9 mouse cellular contexts compared by ENCODE assay signal in genomic region chr4:106127641-106128040, GRCm38 (mm10).
DNase-seq lines count a peak whose midpoint lies in the region; ATAC-seq and TF ChIP-seq lines count a peak whose summit lies in the region.
"Had no signal": no experiment of that assay in that cellular context is flagged by ENCODE, and none has a peak within 500 bp of the region (broad histone marks: within the 10 kb centered on the region; RNA-seq: fewer than 3 reads in every experiment).

No protein-coding gene starts in this region.

- H3K4me3 ChIP-seq in heart, postnatal 0 days (ENCODE audit: low read depth, low read length): no peak overlapping the region
- H3K4me3 ChIP-seq in cortical plate, adult 2 months (ENCODE audit: insufficient read depth, low read length): no peak overlapping the region
- H3K4me3 ChIP-seq in liver, embryonic 14.5 days (ENCODE audit: insufficient read depth in 1 of 2, low read depth in 2 of 2, low read length in 2 of 2): no peak overlapping the region
- H3K4me3 ChIP-seq: myocyte had no signal

- no peak overlapping the region for H3K9ac ChIP-seq in heart, postnatal 0 days (replicated peaks; ENCODE audit: low read depth, low read length)
- H3K9ac ChIP-seq in liver, embryonic 14.5 days (replicated peaks): no peak overlapping the region

- no peaks in the 10 kb centered on the region for H3K36me3 ChIP-seq in heart, postnatal 0 days (replicated peaks; ENCODE audit: control insufficient read depth, insufficient read depth, low read length)
- no peaks in the 10 kb centered on the region for H3K36me3 ChIP-seq in liver, embryonic 14.5 days (replicated peaks; ENCODE audit: control insufficient read depth, insufficient read depth, low read depth)

- DNase-seq in heart, postnatal 0 days (ENCODE audit: low spot score): no peak
- no peak for DNase-seq in heart, postnatal 25 days (ENCODE audit: low spot score)
- DNase-seq in right cerebral cortex, postnatal 4 days: peak; percentile 23
- DNase-seq in right cerebral cortex, postnatal 10 days (ENCODE audit: low spot score in 2 of 2): no peak
- DNase-seq in liver, embryonic 14.5 days (ENCODE audit: low read depth in 3 of 3, low spot score in 3 of 3): peak in 2 of 3 experiments; percentile 2 to 20
- DNase-seq in thymus, postnatal 25 days: peak; percentile 14
- DNase-seq in urinary bladder, adult 2 months (ENCODE audit: low spot score): no peak

- H3K9me3 ChIP-seq in heart, postnatal 0 days (replicated peaks; ENCODE audit: control insufficient read depth, low read length): no peaks in the 10 kb centered on the region
- H3K9me3 ChIP-seq in liver, embryonic 14.5 days (ENCODE audit: control insufficient read depth, low read length): no peaks in the 10 kb centered on the region

- ATAC-seq in heart, postnatal 0 days (ENCODE audit: insufficient read depth, low read depth): no peak
- no peak for ATAC-seq in liver, embryonic 14.5 days (ENCODE audit: insufficient read depth)

- H3K4me2 ChIP-seq in heart, postnatal 0 days (ENCODE audit: low read depth, low read length): no peak overlapping the region
- H3K4me2 ChIP-seq in liver, embryonic 14.5 days (ENCODE audit: low read depth): no peak overlapping the region

- WGBS in heart, postnatal 0 days: 56% methylated on average over 7 of the region's 7 CpGs
- 39% methylated on average over 7 of the region's 7 CpGs for WGBS in liver, embryonic 14.5 days (ENCODE audit: insufficient replicate concordance)

- no peaks in the 10 kb centered on the region for H3K4me1 ChIP-seq in heart, postnatal 0 days (ENCODE audit: control insufficient read depth, insufficient read depth)
- no peaks in the 10 kb centered on the region for H3K4me1 ChIP-seq in cortical plate, adult 2 months (ENCODE audit: control insufficient read depth, insufficient read depth, low read length)
- no peaks in the 10 kb centered on the region; a peak in 1 of 4 replicates for H3K4me1 ChIP-seq in liver, embryonic 14.5 days (replicated peaks; ENCODE audit: control insufficient read depth in 2 of 2, insufficient read depth in 2 of 2, low read length in 1 of 2)

- peak; percentile 61 for TF ChIP-seq CTCF in heart, postnatal 0 days (IDR thresholded peaks at IDR 0.05; ENCODE audit: low read depth)
- TF ChIP-seq CTCF in cortical plate, adult 2 months (IDR thresholded peaks at IDR 0.05; ENCODE audit: extremely low read depth, insufficient read depth, low read length): peak; percentile 42
- peak; percentile 66 for TF ChIP-seq CTCF in liver, embryonic 14.5 days (IDR thresholded peaks at IDR 0.05; ENCODE audit: low read depth)

- intact Hi-C loops in heart, postnatal 25 days (cut with DNase I): no loop called here

- 0 out of 2 replicates have a peak, but pooled peaks cover 3% of the 10 kb centered on the region for H3K27me3 ChIP-seq in heart, postnatal 0 days (ENCODE audit: control insufficient read depth, insufficient read depth, low read length)
- H3K27me3 ChIP-seq in liver, embryonic 14.5 days (ENCODE audit: control insufficient read depth, insufficient read depth, low read length): no peaks in the 10 kb centered on the region

- no peak for TF ChIP-seq EP300 in heart, postnatal 0 days (IDR thresholded peaks at IDR 0.05; ENCODE audit: low read depth)
- no peak for TF ChIP-seq EP300 in liver, embryonic 14.5 days (IDR thresholded peaks at IDR 0.05; ENCODE audit: low read depth)

- TF ChIP-seq POLR2A in cortical plate, adult 2 months (IDR thresholded peaks at IDR 0.05; ENCODE audit: extremely low read depth, insufficient read depth, low read length): no peak

- H3K27ac ChIP-seq in heart, postnatal 0 days (ENCODE audit: low read depth): no peak overlapping the region
- H3K27ac ChIP-seq in cortical plate, adult 2 months (ENCODE audit: insufficient read depth, low read length): no peak overlapping the region
- no peak overlapping the region for H3K27ac ChIP-seq in liver, embryonic 14.5 days

Comparison
In these comparisons a context has a peak if more than half of its experiments do, and no peak if none do; other contexts are left out.
1. DNase-seq: peak in right cerebral cortex, postnatal 4 days (single experiment), liver, embryonic 14.5 days (2 of 3) and thymus, postnatal 25 days (single experiment); none in heart, postnatal 0 days (single experiment), heart, postnatal 25 days (single experiment), right cerebral cortex, postnatal 10 days (0 of 2) and urinary bladder, adult 2 months (single experiment).
2. Peak in every context shown above with its lines, with median percentiles within 50 percentile points of each other: CTCF ChIP-seq.